Mouse (Mus musculus) lung, adult 2 months (tissue): ENCODE data around the gene Mamstr.

Experiments used
- CTCF ChIP-seq: fragments of 200-500 bp; IDR thresholded peaks from 2 replicates; pipeline ENCODE4 v1.5.1; 2011; ENCODE audit warnings: mild to moderate bottlenecking, low read length, control low read depth; ENCODE audit not compliant: insufficient read depth
- POLR2A ChIP-seq: fragments of 200-500 bp; IDR thresholded peaks from 2 replicates; pipeline ENCODE4 v1.6.1; 2011; ENCODE audit warnings: low read depth, mild to moderate bottlenecking, control low read depth, low read length, borderline replicate concordance; ENCODE audit errors: extremely low read depth

GRCm38 (mm10) chr7:45682144-45683126 is 42.7 kb downstream of the Mamstr start:
- peak; percentile 59; the same call in 1 of the 2 replicates for TF ChIP-seq POLR2A
- TF ChIP-seq CTCF, result peak; percentile 99
